Mouse (Mus musculus) C2C12 (cell line): ENCODE measurements around the gene Cacng1.

Experiments used
- CEBPB ChIP-seq: IDR thresholded peaks from one replicate; pipeline ENCODE4 v1.6.1; 2011; ENCODE audit warnings: low read depth, mild to moderate bottlenecking, control low read depth, moderate library complexity
- CTCF ChIP-seq: IDR thresholded peaks from one replicate; pipeline ENCODE4 v1.5.1; 2011; ENCODE audit not compliant: control insufficient read depth, insufficient read depth, insufficient read length
- MAX ChIP-seq: IDR thresholded peaks from one replicate; pipeline ENCODE4 v1.6.1; 2011; ENCODE audit warnings: mild to moderate bottlenecking, control low read depth
- MYOD1 ChIP-seq: IDR thresholded peaks from one replicate; pipeline ENCODE4 v1.6.1; 2011; ENCODE audit warnings: low read depth; ENCODE audit not compliant: control insufficient read depth, insufficient read length
- MYOG ChIP-seq: IDR thresholded peaks from one replicate; pipeline ENCODE4 v1.6.1; 2011; ENCODE audit not compliant: control insufficient read depth, insufficient read length; ENCODE audit errors: extremely low read depth
- USF1 ChIP-seq: IDR thresholded peaks from one replicate; pipeline ENCODE4 v1.6.1; 2011; ENCODE audit warnings: low read depth, mild to moderate bottlenecking, control low read depth, moderate library complexity

- TF ChIP-seq MAX = no peak
- no peak for TF ChIP-seq USF1
- no peak for TF ChIP-seq CTCF
- no peak for TF ChIP-seq CEBPB
- TF ChIP-seq MYOG = no peak
- no peak for TF ChIP-seq MYOD1
Measured at GRCm38 (mm10) chr11:107710379-107710778, 5.9 kb downstream of the Cacng1 start.
